Mouse (Mus musculus) hindbrain, embryonic 11.5 days (tissue): Measurements from ENCODE around the gene B3galnt1. TPM values are rescaled to one million over a fixed set of nuclear protein-coding genes. Genes with fewer than 3 reads are reported as not detected.

Experiments used
- ATAC-seq: fragments of 200-750 bp; cut with Nextera tagmentation; 2 replicates; pipeline ENCODE4 v1.8.0; 2017; ENCODE audit warnings: mild to moderate bottlenecking, moderate TSS enrichment, moderate library complexity; ENCODE audit not compliant: low FRiP score
- DNase-seq: peaks from one replicate; pipeline ENCODE4 v3.0.0-alpha.2; 2015; ENCODE audit warnings: low spot score
- H3K27ac ChIP-seq: fragments of 300-500 bp; sonication (generic); 2 replicates; pipeline ENCODE4 v1.5.1; 2014; ENCODE audit warnings: mild to moderate bottlenecking, low read depth, low read length
- H3K27me3 ChIP-seq: fragments of 300-500 bp; sonication (generic); 2 replicates; pipeline ENCODE4 v1.6.1; 2014; ENCODE audit warnings: mild to moderate bottlenecking, low read length, moderate library complexity, mixed read lengths; ENCODE audit not compliant: control insufficient read depth, insufficient read depth
- H3K36me3 ChIP-seq: fragments of 300-500 bp; sonication (generic); 2 replicates; pipeline ENCODE4 v1.6.1; 2014; ENCODE audit warnings: mild to moderate bottlenecking, low read length, moderate library complexity, mixed read lengths; ENCODE audit not compliant: control insufficient read depth, insufficient read depth
- H3K4me1 ChIP-seq: fragments of 300-500 bp; sonication (generic); replicated peaks from 2 replicates; pipeline ENCODE4 v1.6.1; 2014; ENCODE audit warnings: low read length, mixed read lengths; ENCODE audit not compliant: control insufficient read depth, insufficient read depth
- H3K4me2 ChIP-seq: fragments of 300-500 bp; sonication (generic); replicated peaks from 2 replicates; pipeline ENCODE4 v1.6.1; 2014; ENCODE audit warnings: mild to moderate bottlenecking, low read depth, low read length
- H3K4me3 ChIP-seq: fragments of 300-500 bp; sonication (generic); 2 replicates; pipeline ENCODE4 v1.5.1; 2014; ENCODE audit warnings: low read depth, low read length
- H3K9ac ChIP-seq: fragments of 300-500 bp; sonication (generic); 2 replicates; pipeline ENCODE4 v1.6.1; 2014; ENCODE audit warnings: low read depth, low read length
- H3K9me3 ChIP-seq: fragments of 300-500 bp; sonication (generic); 2 replicates; pipeline ENCODE4 v1.6.1; 2016; ENCODE audit warnings: low read length; ENCODE audit not compliant: control insufficient read depth
- WGBS: fragments of 180-500 bp; shearing (Covaris S2); extraction: QIAGEN DNeasy Blood & Tissue Kit; methylation state at CpG from one replicate; pipeline ENCODE4 v1.1.7; 2014; 5-methylcytosine and 5-hydroxymethylcytosine counted together
- polyA plus RNA-seq: library from polyadenylated mRNA; unstranded; fragments of >200 nt; fragmentation: Nextera tagmentation; extraction: Ambion mirVana; gene quantifications from 2 replicates; pipeline ENCODE4 v1.2.1, GENCODE M21; 2014

Gene B3galnt1
- polyA plus RNA-seq, 1 experiment from 2014 or later: 46.6 TPM

- no peaks in the 10 kb centered on the region for H3K36me3 ChIP-seq
- H3K9ac ChIP-seq: no peak overlapping the region
- no peaks in the 10 kb centered on the region for H3K9me3 ChIP-seq
- no peak overlapping the region for H3K4me3 ChIP-seq
- no peak for ATAC-seq
- no peaks in the 10 kb centered on the region for H3K27me3 ChIP-seq
- no peaks in the 10 kb centered on the region for H3K4me1 ChIP-seq
- H3K4me2 ChIP-seq: no peak overlapping the region
- H3K27ac ChIP-seq: no peak overlapping the region
- WGBS: 97% methylated on average over 1 of the region's 1 CpGs
- no peak for DNase-seq
Measured at GRCm38 (mm10) chr3:69606923-69607322, 8.2 kb upstream of the B3galnt1 start.

GRCm38 (mm10) chr3:69599166-69599500, 373 bp upstream of the B3galnt1 start:
- DNase-seq: no peak
- H3K27me3 ChIP-seq: no peaks in the 10 kb centered on the region
- peak overlapping the region; percentile 78 for H3K4me2 ChIP-seq
- 12% methylated on average over 5 of the region's 5 CpGs for WGBS
- H3K4me1 ChIP-seq: no peaks in the 10 kb centered on the region
- H3K36me3 ChIP-seq: no peaks in the 10 kb centered on the region
- ATAC-seq: peak; percentile 47
- peak overlapping the region; percentile 76 for H3K4me3 ChIP-seq
- peak overlapping the region; percentile 74 for H3K9ac ChIP-seq
- no peaks in the 10 kb centered on the region for H3K9me3 ChIP-seq
- H3K27ac ChIP-seq: 0 out of 2 replicates have a peak overlapping the region, but pooled peaks have one; percentile 39

GRCm38 (mm10) chr3:69597816-69598215, 944 bp downstream of the B3galnt1 start:
- DNase-seq (no peak), ATAC-seq (peak; percentile 5; the same call in 1 of the 2 replicates)
- Histone ChIP-seq H3K36me3 (no peaks in the 10 kb centered on the region), H3K4me3 (peak overlapping the region; percentile 76), H3K9me3 (no peaks in the 10 kb centered on the region), H3K9ac (peak overlapping the region; percentile 74), H3K27me3 (no peaks in the 10 kb centered on the region), H3K4me1 (no peaks in the 10 kb centered on the region), H3K27ac (no peak overlapping the region), H3K4me2 (peak overlapping the region; percentile 78)
- 9% methylated on average over 7 of the region's 7 CpGs for WGBS

- H3K27me3 ChIP-seq: no peaks in the 10 kb centered on the region
- H3K4me2 ChIP-seq: peak overlapping the region; percentile 78; the same call in 1 of the 2 replicates
- no peaks in the 10 kb centered on the region for H3K9me3 ChIP-seq
- no peak overlapping the region for H3K27ac ChIP-seq
- 90% methylated on average over 6 of the region's 6 CpGs for WGBS
- H3K4me3 ChIP-seq: peak overlapping the region; percentile 76; the same call in 1 of the 2 replicates
- DNase-seq (no peak), ATAC-seq (no peak)
- no peaks in the 10 kb centered on the region for H3K36me3 ChIP-seq
- no peaks in the 10 kb centered on the region for H3K4me1 ChIP-seq
- H3K9ac ChIP-seq: no peak overlapping the region
Measured at GRCm38 (mm10) chr3:69597211-69597610, 1.5 kb downstream of the B3galnt1 start.

GRCm38 (mm10) chr3:69596116-69596515, 2.6 kb downstream of the B3galnt1 start:
- H3K27ac ChIP-seq: no peak overlapping the region
- no peak overlapping the region for H3K4me3 ChIP-seq
- no peak overlapping the region for H3K4me2 ChIP-seq
- WGBS: 79% methylated on average over 3 of the region's 3 CpGs
- no peaks in the 10 kb centered on the region for H3K9me3 ChIP-seq
- H3K36me3 ChIP-seq: no peaks in the 10 kb centered on the region
- DNase-seq (no peak), ATAC-seq (no peak)
- H3K9ac ChIP-seq: no peak overlapping the region
- no peaks in the 10 kb centered on the region for H3K27me3 ChIP-seq
- no peaks in the 10 kb centered on the region for H3K4me1 ChIP-seq

GRCm38 (mm10) chr3:69594071-69594470, 4.7 kb downstream of the B3galnt1 start:
- no peak for ATAC-seq

GRCm38 (mm10) chr3:69593426-69593825, 5.3 kb downstream of the B3galnt1 start:
- H3K9me3 ChIP-seq: no peaks in the 10 kb centered on the region
- H3K9ac ChIP-seq: no peak overlapping the region
- H3K4me3 ChIP-seq: no peak overlapping the region
- H3K4me1 ChIP-seq: no peaks in the 10 kb centered on the region
- no peak overlapping the region for H3K4me2 ChIP-seq
- WGBS: 89% methylated on average over 8 of the region's 8 CpGs
- no peaks in the 10 kb centered on the region for H3K36me3 ChIP-seq
- no peak for ATAC-seq
- DNase-seq: no peak
- H3K27ac ChIP-seq: no peak overlapping the region
- no peaks in the 10 kb centered on the region for H3K27me3 ChIP-seq

More at GRCm38 (mm10) chr3:69594071-69594470, 4.7 kb downstream of the B3galnt1 start:
- peak; percentile 9 for DNase-seq
- Histone ChIP-seq H3K4me1 (no peaks in the 10 kb centered on the region), H3K9ac (no peak overlapping the region), H3K4me3 (no peak overlapping the region), H3K36me3 (no peaks in the 10 kb centered on the region), H3K9me3 (no peaks in the 10 kb centered on the region), H3K27me3 (no peaks in the 10 kb centered on the region), H3K27ac (no peak overlapping the region), H3K4me2 (no peak overlapping the region)
- 77% methylated on average over 9 of the region's 9 CpGs for WGBS

- WGBS: 53% methylated on average over 10 of the region's 10 CpGs
- H3K4me2 ChIP-seq: no peak overlapping the region
- H3K9me3 ChIP-seq: no peaks in the 10 kb centered on the region
- no peak for ATAC-seq
- H3K4me3 ChIP-seq: no peak overlapping the region
- no peaks in the 10 kb centered on the region for H3K36me3 ChIP-seq
- H3K27ac ChIP-seq: no peak overlapping the region
- no peak overlapping the region for H3K9ac ChIP-seq
- no peak for DNase-seq
- no peaks in the 10 kb centered on the region for H3K27me3 ChIP-seq
- H3K4me1 ChIP-seq: no peaks in the 10 kb centered on the region
Measured at GRCm38 (mm10) chr3:69588101-69588760, 10.5 kb downstream of the B3galnt1 start.

- WGBS: 91% methylated on average over 1 of the region's 1 CpGs
- no peaks in the 10 kb centered on the region for H3K27me3 ChIP-seq
- H3K9me3 ChIP-seq: no peaks in the 10 kb centered on the region
Measured at GRCm38 (mm10) chr3:69583798-69584197, 15.0 kb downstream of the B3galnt1 start.

More at GRCm38 (mm10) chr3:69583798-69584197, 15.0 kb downstream of the B3galnt1 start:
- Histone ChIP-seq H3K4me1 (no peaks in the 10 kb centered on the region), H3K4me2 (no peak overlapping the region), H3K36me3 (no peaks in the 10 kb centered on the region), H3K9ac (no peak overlapping the region), H3K27ac (no peak overlapping the region), H3K4me3 (no peak overlapping the region)
- DNase-seq (no peak), ATAC-seq (no peak)
